24 mouse cellular contexts compared by ENCODE assay signal in the genomic region with DNA sequence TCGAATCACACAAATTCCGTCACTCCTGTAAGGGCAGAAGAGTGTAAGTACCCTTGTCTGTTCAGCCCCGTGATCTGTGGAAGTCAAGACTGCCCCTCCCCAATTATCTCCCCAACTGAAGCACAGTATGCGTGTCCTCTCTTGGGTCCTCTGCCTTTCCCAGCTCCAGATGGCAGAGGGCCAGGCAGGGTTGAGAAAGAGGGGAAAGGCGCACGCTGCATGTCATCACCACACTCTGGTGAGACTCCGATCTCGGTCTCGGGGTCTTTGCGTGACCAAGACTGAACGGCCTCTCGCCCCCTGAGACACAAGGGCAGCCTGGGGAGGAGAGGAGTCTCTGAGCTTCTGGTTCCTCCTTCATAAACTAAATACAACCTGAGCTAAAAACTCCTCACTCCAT. TPM values are rescaled to one million over a fixed set of nuclear protein-coding genes. Genes with fewer than 3 reads are reported as not detected.
DNase-seq lines count a peak whose midpoint lies in the region; ATAC-seq and TF ChIP-seq lines count a peak whose summit lies in the region.
"Had no signal": no experiment of that assay in that cellular context is flagged by ENCODE, and none has a peak within 500 bp of the region (broad histone marks: within the 10 kb centered on the region; RNA-seq: fewer than 3 reads in every experiment).

No protein-coding gene starts in this region.

- H3K9me3 ChIP-seq in midbrain, embryonic 11.5 days (ENCODE audit: control insufficient read depth, low read length): no peaks in the 10 kb centered on the region
- no peaks in the 10 kb centered on the region for H3K9me3 ChIP-seq in midbrain, embryonic 13.5 days
- H3K9me3 ChIP-seq: embryonic facial prominence, embryonic 15.5 days; forebrain, embryonic 10.5 days; heart, embryonic 12.5 days; hindbrain, embryonic 15.5 days had no signal

- H3K4me3 ChIP-seq in layer of hippocampus, adult 2 months: no peak overlapping the region
- no peak overlapping the region for H3K4me3 ChIP-seq in midbrain, embryonic 11.5 days (ENCODE audit: low read depth, low read length)
- H3K4me3 ChIP-seq in midbrain, embryonic 13.5 days (replicated peaks): no peak overlapping the region
- H3K4me3 ChIP-seq: embryonic facial prominence, embryonic 15.5 days; erythroblast, embryonic 14.5 days; forebrain, embryonic 10.5 days; gastrocnemius, adult 2 months; heart, embryonic 12.5 days; hindbrain, embryonic 15.5 days had no signal

- H3K27me3 ChIP-seq in midbrain, embryonic 11.5 days (ENCODE audit: control insufficient read depth, insufficient read depth, low read length): no peaks in the 10 kb centered on the region
- no peaks in the 10 kb centered on the region for H3K27me3 ChIP-seq in midbrain, embryonic 13.5 days
- H3K27me3 ChIP-seq: embryonic facial prominence, embryonic 15.5 days; heart, embryonic 12.5 days; hindbrain, embryonic 15.5 days had no signal

- no peak for TF ChIP-seq CTCF in layer of hippocampus, adult 2 months (conservative IDR thresholded peaks at IDR 0.05)

- DNase-seq in adrenal gland, postnatal 10 days: peak; percentile 49
- DNase-seq in adrenal gland, postnatal 4 days (ENCODE audit: low spot score in 2 of 2): no peak
- no peak for DNase-seq in layer of hippocampus, adult 2 months (ENCODE audit: low spot score in 2 of 2)
- DNase-seq in layer of hippocampus, adult 18-20 months (ENCODE audit: low spot score in 2 of 2): no peak
- peak; percentile 69 for DNase-seq in midbrain, embryonic 11.5 days (ENCODE audit: low spot score, missing footprints)
- DNase-seq in gastrocnemius, adult 8-10 months (ENCODE audit: low spot score in 2 of 2): no peak
- DNase-seq: B cell, adult 2 months; cerebellum, adult 11 months; cerebellum, adult 8-10 months; cerebellum, postnatal 14 days; embryo, embryonic 11 days; gastrocnemius, adult 2 months; gastrocnemius, postnatal 36 days; heart, adult 18-20 months; heart, postnatal 36 days had no signal

- no peaks in the 10 kb centered on the region for H3K36me3 ChIP-seq in midbrain, embryonic 11.5 days (ENCODE audit: control insufficient read depth, insufficient read depth, low read length)
- peaks cover 6% of the 10 kb centered on the region; the same call in 1 of the 2 replicates for H3K36me3 ChIP-seq in midbrain, embryonic 13.5 days
- H3K36me3 ChIP-seq: embryonic facial prominence, embryonic 15.5 days; forebrain, embryonic 10.5 days; hindbrain, embryonic 15.5 days had no signal

- 85% methylated on average over 12 of the region's 12 CpGs for WGBS in midbrain, embryonic 11.5 days
- WGBS in midbrain, embryonic 13.5 days: 89% methylated on average over 12 of the region's 12 CpGs

- peak overlapping the region; percentile 51; the same call in 1 of the 2 replicates for H3K27ac ChIP-seq in layer of hippocampus, adult 2 months
- no peak overlapping the region for H3K27ac ChIP-seq in midbrain, embryonic 11.5 days (ENCODE audit: low read depth, low read length)
- H3K27ac ChIP-seq in midbrain, embryonic 13.5 days: no peak overlapping the region
- H3K27ac ChIP-seq: embryonic facial prominence, embryonic 15.5 days; forebrain, embryonic 10.5 days; gastrocnemius, adult 2 months; hindbrain, embryonic 15.5 days had no signal

- no peak overlapping the region for H3K9ac ChIP-seq in midbrain, embryonic 11.5 days (ENCODE audit: low read length)
- H3K9ac ChIP-seq in midbrain, embryonic 13.5 days (replicated peaks): no peak overlapping the region
- H3K9ac ChIP-seq: embryonic facial prominence, embryonic 15.5 days; heart, embryonic 12.5 days; hindbrain, embryonic 15.5 days had no signal

- no peak overlapping the region for H3K4me2 ChIP-seq in midbrain, embryonic 11.5 days
- no peak overlapping the region for H3K4me2 ChIP-seq in midbrain, embryonic 13.5 days (replicated peaks)
- H3K4me2 ChIP-seq: embryonic facial prominence, embryonic 15.5 days; heart, embryonic 12.5 days; hindbrain, embryonic 15.5 days had no signal

- ATAC-seq in midbrain, embryonic 11.5 days (ENCODE audit: low FRiP score): no peak
- no peak for ATAC-seq in midbrain, embryonic 13.5 days
- ATAC-seq: CD4-positive, CD25-positive, alpha-beta regulatory T cell, adult 4 months; forebrain, embryonic 14.5 days had no signal

- no peaks in the 10 kb centered on the region for H3K4me1 ChIP-seq in midbrain, embryonic 11.5 days (ENCODE audit: control insufficient read depth, insufficient read depth, low read length)
- 0 out of 2 replicates have a peak, but pooled peaks cover 9% of the 10 kb centered on the region for H3K4me1 ChIP-seq in midbrain, embryonic 13.5 days (replicated peaks)
- H3K4me1 ChIP-seq: hindbrain, embryonic 15.5 days had no signal

RNA-seq across cellular contexts. Expression of a gene that starts 42.9 kb away (rescaled TPM):
- 1 to 10 TPM; 2.8 to 2.9 TPM for total RNA-seq in adrenal gland, postnatal 10 days (2021)
- 1 to 10 TPM; 4.1 to 5.0 TPM for total RNA-seq in adrenal gland, postnatal 4 days (2021)
- total RNA-seq in layer of hippocampus, adult 2 months (2021): 10 to 100 TPM; 48.3 to 48.4 TPM
- 10 to 100 TPM; 47.1 to 48.6 TPM for total RNA-seq in layer of hippocampus, adult 18-20 months (2021)
- polyA plus RNA-seq in midbrain, embryonic 11.5 days (2014; fragmentation: Nextera tagmentation; extraction: Ambion mirVana): 2.6 and 3.2 TPM in 2 replicates
- 8.9 and 9.6 TPM in 2 replicates for polyA plus RNA-seq in midbrain, embryonic 13.5 days (2015; fragmentation: Nextera tagmentation; extraction: Ambion mirVana)
- total RNA-seq in gastrocnemius, adult 8-10 months (2022): under 1 TPM; 0.22 to 0.46 (median 0.31) TPM
- total RNA-seq: MEL had no signal
- polyA plus RNA-seq: erythroblast, embryonic 14.5 days had no signal

RNA-seq across cellular contexts. Expression of a gene that starts 57.9 kb away (rescaled TPM):
- total RNA-seq in adrenal gland, postnatal 10 days (2021): 100 to 1,000 TPM; 139 to 143 TPM
- total RNA-seq in adrenal gland, postnatal 4 days (2021): 100 to 1,000 TPM; 214 TPM
- 100 to 1,000 TPM; 120 to 122 TPM for total RNA-seq in layer of hippocampus, adult 2 months (2021)
- 100 to 1,000 TPM; 125 to 127 TPM for total RNA-seq in layer of hippocampus, adult 18-20 months (2021)
- polyA plus RNA-seq in midbrain, embryonic 11.5 days (2014; fragmentation: Nextera tagmentation; extraction: Ambion mirVana): 60.0 and 63.3 TPM in 2 replicates
- polyA plus RNA-seq in midbrain, embryonic 13.5 days (2015; fragmentation: Nextera tagmentation; extraction: Ambion mirVana): 65.8 and 76.4 TPM in 2 replicates
- total RNA-seq in gastrocnemius, adult 8-10 months (2022): 10 to 100 TPM; 27.2 to 39.3 (median 33.8) TPM

Comparison
In these comparisons a context has a peak if more than half of its experiments do, and no peak if none do; other contexts are left out.
1. DNase-seq: peak in adrenal gland, postnatal 10 days (single experiment) and midbrain, embryonic 11.5 days (single experiment); none in adrenal gland, postnatal 4 days (0 of 2), layer of hippocampus, adult 2 months (0 of 2), layer of hippocampus, adult 18-20 months (0 of 2) and gastrocnemius, adult 8-10 months (0 of 2).
2. RNA of a gene that starts 42.9 kb away (total RNA-seq): 47.1 to 48.6 TPM in layer of hippocampus, adult 18-20 months and 48.3 to 48.4 TPM in layer of hippocampus, adult 2 months; 4.1 to 5.0 TPM in adrenal gland, postnatal 4 days, 2.8 to 2.9 TPM in adrenal gland, postnatal 10 days and 0.22 to 0.46 TPM in gastrocnemius, adult 8-10 months; every median in the first group is over 4 times any median in the second.